Mouse (Mus musculus): ENCODE data around the gene Cpeb4. TPM values are rescaled to one million over a fixed set of nuclear protein-coding genes. Genes with fewer than 3 reads are reported as not detected.
"Not testable (repeated sequence)": the region's sequence is repeated elsewhere in the genome, so short reads cannot be mapped to it uniquely, and the experiment has no call there.

Cpeb4 gene
- total RNA-seq, 2 experiments from 2014 or later = 8.3 to 9.4 TPM

GRCm38 (mm10) chr11:31845111-31845510 lies 26.9 kb upstream of the Cpeb4 start:
- ATAC-seq (replicated peaks; ENCODE audit: poor library complexity) = not testable (repeated sequence)

- ATAC-seq (replicated peaks; ENCODE audit: poor library complexity) = no peak
These were observed 25.1 kb upstream of the Cpeb4 start for GRCm38 (mm10) chr11:31846771-31847468.

DNA sequence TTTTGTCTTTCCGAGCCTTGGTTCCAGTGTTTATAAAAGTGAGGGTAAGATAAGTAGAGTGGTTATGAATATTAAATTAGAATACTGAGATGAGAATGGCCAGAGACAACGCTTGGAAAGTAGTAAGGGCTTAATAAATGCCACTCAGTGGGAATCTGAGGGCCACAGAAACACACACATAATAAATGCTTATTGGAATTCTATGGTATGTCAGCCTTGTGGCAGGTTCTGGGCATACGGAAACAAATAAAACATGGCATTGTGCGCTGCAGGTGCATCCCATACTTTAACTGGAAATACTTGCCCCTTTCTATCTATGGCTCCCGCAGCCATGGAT lies 24.6 kb upstream of the Cpeb4 start:
- no peak for ATAC-seq (replicated peaks; ENCODE audit: poor library complexity)

- no peak for ATAC-seq (replicated peaks; ENCODE audit: poor library complexity)
These were observed 23.3 kb upstream of the Cpeb4 start for GRCm38 (mm10) chr11:31848725-31849124.

DNA sequence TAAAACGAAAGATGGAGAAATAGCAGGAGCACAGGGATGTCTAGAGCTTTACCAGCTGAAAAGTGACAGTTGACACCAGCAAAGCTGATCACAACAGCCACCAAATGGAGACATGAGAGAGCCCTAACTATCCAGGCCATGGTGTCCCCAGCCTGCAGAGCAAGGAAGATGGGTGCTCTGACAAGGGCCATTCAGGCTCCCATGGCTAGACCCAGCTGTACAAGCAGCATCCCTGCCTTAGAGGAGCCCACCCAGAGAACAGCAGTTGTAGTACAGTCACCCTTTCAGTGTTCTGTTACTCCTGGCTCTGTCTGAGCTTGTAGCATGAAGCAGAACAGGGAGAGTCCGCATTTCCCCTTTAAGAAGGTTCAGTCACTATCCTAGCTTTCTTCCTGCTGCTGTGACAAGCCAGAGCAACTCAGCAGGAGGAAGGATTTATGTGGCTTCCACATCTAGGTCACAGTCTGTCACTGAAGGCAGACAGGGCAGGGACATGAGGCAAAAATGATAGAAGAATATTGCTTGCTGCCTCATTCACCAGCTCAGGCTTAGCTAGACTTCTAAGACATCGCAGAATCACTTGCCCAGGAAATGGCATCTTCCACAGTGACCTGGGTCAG lies 21.7 kb upstream of the Cpeb4 start:
- peak; percentile 21; the same call in 1 of the 2 replicates for ATAC-seq (replicated peaks; ENCODE audit: poor library complexity)

GRCm38 (mm10) chr11:31850995-31851394 lies 21.0 kb upstream of the Cpeb4 start:
- no peak for ATAC-seq (replicated peaks; ENCODE audit: poor library complexity)

- ATAC-seq (replicated peaks; ENCODE audit: poor library complexity) = no peak
These were observed 20.1 kb upstream of the Cpeb4 start for GRCm38 (mm10) chr11:31851702-31852560.

- ATAC-seq (replicated peaks; ENCODE audit: poor library complexity) = no peak
These were observed 17.1 kb upstream of the Cpeb4 start for GRCm38 (mm10) chr11:31854955-31855354.

DNA sequence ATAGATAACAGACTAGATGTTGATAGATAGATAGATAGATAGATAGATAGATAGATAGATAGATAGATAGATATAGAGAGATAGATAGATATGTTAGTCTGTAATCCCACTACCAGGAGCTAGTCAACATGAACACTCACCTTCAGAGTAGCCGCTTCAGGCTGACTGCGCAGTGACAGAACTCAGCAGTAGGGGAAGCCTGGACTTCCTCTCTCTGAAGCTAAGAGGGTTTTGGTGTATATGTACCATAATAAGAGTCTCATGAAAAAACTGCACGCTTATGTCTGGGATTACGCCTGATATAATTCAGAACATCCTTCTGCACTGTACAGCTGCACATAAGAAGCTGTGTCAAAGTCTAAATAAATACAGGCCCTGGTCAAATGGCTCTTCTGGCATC lies 14.5 kb upstream of the Cpeb4 start:
- ATAC-seq (replicated peaks; ENCODE audit: poor library complexity) = peak; percentile 47

GRCm38 (mm10) chr11:31861149-31861890 lies 10.7 kb upstream of the Cpeb4 start:
- peak; percentile 80 for ATAC-seq (replicated peaks; ENCODE audit: poor library complexity)

DNA sequence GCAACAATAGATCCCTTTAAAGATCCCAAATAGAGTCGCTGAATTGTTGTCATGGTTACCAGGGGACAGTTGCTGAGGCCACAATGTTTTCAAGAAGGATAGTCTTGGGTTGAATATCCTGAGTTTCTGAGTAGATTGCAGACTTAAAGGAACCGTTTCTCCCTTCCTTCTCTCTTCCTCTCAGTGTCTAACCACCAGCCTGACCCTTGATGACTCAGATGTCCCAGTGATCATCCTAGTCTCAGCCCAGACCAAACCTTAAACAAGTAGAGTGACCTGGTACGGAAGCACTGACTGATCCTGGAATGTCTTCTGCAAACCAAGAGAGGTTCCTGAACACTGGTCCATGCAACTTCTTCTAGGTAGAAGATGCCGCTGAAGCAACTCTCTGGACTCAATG lies 4.0 kb upstream of the Cpeb4 start:
- 0 out of 2 replicates have a peak, but pooled peaks have one; percentile 6 for ATAC-seq (replicated peaks; ENCODE audit: poor library complexity)

- ATAC-seq (replicated peaks; ENCODE audit: poor library complexity) = peak; percentile 96
These were observed 1.6 kb upstream of the Cpeb4 start for GRCm38 (mm10) chr11:31870285-31871010.

- ATAC-seq (replicated peaks; ENCODE audit: poor library complexity) = peak; percentile 5; the same call in 1 of the 2 replicates
These were observed 873 bp upstream of the Cpeb4 start for GRCm38 (mm10) chr11:31871135-31871541.

- ATAC-seq (replicated peaks; ENCODE audit: poor library complexity) = no peak
These were observed 693 bp downstream of the Cpeb4 start for GRCm38 (mm10) chr11:31872546-31873261.

DNA sequence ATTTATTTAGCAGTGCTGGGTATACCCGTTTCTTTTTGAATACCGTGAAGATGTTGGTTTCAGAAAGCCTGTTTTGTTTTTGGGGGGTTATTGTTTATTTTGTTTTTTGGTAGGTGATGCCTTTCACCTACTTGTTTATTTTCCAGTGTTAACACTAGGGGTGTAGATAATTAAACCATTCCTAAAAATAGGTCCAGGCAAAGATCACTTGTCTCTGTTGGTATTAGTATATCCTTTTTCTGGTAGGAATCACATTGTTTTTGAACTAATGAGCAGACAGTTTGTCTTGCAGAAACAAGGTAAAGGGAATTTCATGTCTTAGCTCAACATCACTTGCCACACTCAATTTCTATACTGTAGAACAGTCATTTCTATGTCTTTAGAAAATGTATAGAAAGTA lies 2.1 kb downstream of the Cpeb4 start:
- no peak for ATAC-seq (replicated peaks; ENCODE audit: poor library complexity)

GRCm38 (mm10) chr11:31883671-31884070 lies 11.7 kb downstream of the Cpeb4 start:
- ATAC-seq (replicated peaks; ENCODE audit: poor library complexity) = peak; percentile 78

- ATAC-seq (replicated peaks; ENCODE audit: poor library complexity) = no peak
These were observed 13.8 kb downstream of the Cpeb4 start for GRCm38 (mm10) chr11:31885765-31886164.

- ATAC-seq (replicated peaks; ENCODE audit: poor library complexity) = no peak
These were observed 16.2 kb downstream of the Cpeb4 start for GRCm38 (mm10) chr11:31888229-31888628.

DNA sequence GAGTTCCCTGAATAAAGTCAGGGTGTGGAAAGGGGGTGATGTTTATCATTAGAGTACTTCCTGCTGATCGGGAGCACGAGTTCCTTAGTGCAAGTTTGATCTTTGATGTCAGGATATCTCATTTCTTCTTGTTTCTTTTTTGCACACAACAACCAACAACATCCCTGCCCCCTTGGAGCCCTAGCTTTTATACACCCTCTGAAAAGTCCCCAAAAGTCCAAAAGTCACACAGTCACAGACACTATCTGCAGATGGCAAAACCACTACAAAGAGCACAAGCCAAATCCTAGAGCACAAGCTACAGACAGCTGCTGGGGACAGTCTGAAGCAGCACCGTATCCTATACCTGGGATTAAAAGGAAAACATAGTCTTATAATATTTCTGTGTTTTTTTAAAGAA lies 20.1 kb downstream of the Cpeb4 start:
- ATAC-seq (replicated peaks; ENCODE audit: poor library complexity) = no peak

- ATAC-seq (replicated peaks; ENCODE audit: poor library complexity) = no peak
These were observed 21.6 kb downstream of the Cpeb4 start for GRCm38 (mm10) chr11:31893639-31894038.

All from megakaryocyte progenitor cell, adult 5-6 weeks (primary cell).